Mouse (Mus musculus): ENCODE measurements around the gene Scn1b.

- TF ChIP-seq POLR2A (IDR thresholded peaks at IDR 0.05; ENCODE audit: insufficient read depth, low read depth, low read length) (no peak), CTCF (IDR thresholded peaks at IDR 0.05; ENCODE audit: insufficient read depth, low read depth, low read length) (no peak)
Observed at GRCm38 (mm10) chr7:31125116-31125515, 1.7 kb downstream of the Scn1b start.

All from olfactory bulb, adult 2 months (tissue).